Mouse (Mus musculus): Measurements from ENCODE around the gene Zfp580.

The Zfp580 gene

DNA sequence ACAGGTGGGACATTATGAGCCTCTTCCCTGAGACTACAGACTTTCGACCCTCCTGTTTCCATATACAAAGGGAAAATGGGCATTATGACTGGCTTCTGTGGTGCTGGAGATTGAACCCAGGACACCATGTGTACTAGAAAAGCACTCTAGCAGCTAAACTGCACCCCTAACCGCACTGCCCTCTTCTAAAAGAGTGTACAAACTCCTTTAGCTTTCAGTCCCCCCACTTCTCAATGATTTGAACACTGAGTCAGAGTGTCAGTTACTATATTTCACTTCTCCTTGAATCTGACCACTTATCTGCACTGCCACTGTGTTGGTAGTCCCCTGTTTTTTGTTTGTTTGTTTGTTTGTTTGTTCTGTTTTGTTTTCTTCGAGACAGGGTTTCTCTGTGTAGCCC, 17.5 kb upstream of the Zfp580 start, which contains the start of gene 4632433K11Rik:
Gene 4632433K11Rik, plus strand, starts transcription at position 301 of the 400 bp plus-strand sequence.
- CTCF ChIA-PET: interaction anchor here (0.5 kb wide), 1 partner anchor 48 kb away, joined by 7 read pairs; no protein-coding TSS in a partner anchor

GRCm38 (mm10) chr7:5035628-5036027, 15.7 kb upstream of the Zfp580 start:
- CTCF ChIA-PET: no interaction called here

DNA sequence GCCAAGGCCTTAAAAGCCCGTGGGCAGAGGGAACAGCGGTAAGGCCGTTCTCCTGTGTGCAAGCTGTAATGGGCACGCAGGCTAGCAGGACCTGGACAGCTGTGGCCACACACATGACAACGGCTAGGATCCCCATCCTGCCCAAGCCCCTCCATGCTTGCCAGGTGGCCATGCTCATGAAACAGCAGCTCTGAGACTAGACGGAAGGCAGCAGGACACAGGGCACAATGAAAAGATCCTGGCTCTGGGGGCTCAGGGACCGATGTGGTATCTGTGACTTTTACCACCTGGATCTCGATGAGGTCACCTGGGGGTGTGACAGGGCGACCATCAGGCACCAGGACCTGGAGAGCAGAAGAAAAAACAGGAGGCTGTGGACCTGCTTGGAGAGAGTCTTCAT, 15.2 kb upstream of the Zfp580 start:
- CTCF ChIA-PET: no interaction called here

GRCm38 (mm10) chr7:5037026-5037425, 14.3 kb upstream of the Zfp580 start:
- CTCF ChIA-PET: interaction anchor here (0.6 kb wide), 1 partner anchor 916 kb away, joined by 4 read pairs; no protein-coding TSS in a partner anchor

- CTCF ChIA-PET: interaction anchor here (0.6 to 1.3 kb wide), 2 partner anchors 22 to 917 kb away, joined by 3 to 4 read pairs; no protein-coding TSS in a partner anchor
Measured at GRCm38 (mm10) chr7:5037467-5037866, 13.9 kb upstream of the Zfp580 start.

- CTCF ChIA-PET: interaction anchor here (1.3 kb wide), 1 partner anchor 21 kb away, joined by 3 read pairs; no protein-coding TSS in a partner anchor
Measured at GRCm38 (mm10) chr7:5038109-5038732, 13.1 kb upstream of the Zfp580 start, which contains the start of gene Zfp784. TSS of gene Zfp784 (minus strand) at chr7:5038446.

DNA sequence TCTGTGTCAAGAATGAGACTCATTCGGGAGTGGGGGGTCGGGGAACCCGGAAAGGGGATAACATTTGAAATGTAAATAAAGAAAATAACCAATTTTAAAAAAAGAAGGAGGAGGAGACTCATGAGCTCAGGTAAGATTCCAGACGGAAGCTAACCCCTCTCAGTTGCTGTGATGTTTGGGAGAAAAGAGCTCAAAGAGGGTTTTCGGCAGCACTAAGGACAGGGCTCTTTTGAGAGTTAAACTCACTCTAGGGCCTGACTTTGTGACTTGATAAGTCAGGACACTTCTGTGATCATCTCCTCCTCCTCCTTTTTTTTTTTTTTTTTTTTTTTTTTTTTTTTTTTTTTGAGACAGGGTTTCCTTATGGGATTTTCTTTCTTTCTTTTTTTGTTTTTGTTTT, 12.4 kb upstream of the Zfp580 start:
- CTCF ChIA-PET: no interaction called here

DNA sequence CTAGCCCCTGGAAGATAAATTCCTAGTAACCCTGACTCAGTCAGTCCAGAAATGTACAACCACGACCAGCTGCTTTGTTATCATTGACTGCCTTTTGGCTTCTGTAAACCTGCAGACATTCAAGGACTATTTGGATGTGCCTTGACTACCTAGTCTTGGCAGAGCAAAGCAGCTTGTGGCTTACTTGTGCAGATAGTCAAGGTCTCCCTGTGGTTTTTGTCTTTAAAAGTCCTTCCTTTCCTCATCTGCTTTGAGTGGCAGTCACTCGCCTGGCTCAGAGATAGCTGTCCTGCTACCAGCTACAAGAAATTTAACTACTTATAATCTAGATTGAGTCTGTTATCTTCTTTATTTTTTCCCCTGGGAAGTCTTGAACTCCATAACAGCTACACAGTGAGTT, 6.4 kb upstream of the Zfp580 start:
- CTCF ChIA-PET: no interaction called here

DNA sequence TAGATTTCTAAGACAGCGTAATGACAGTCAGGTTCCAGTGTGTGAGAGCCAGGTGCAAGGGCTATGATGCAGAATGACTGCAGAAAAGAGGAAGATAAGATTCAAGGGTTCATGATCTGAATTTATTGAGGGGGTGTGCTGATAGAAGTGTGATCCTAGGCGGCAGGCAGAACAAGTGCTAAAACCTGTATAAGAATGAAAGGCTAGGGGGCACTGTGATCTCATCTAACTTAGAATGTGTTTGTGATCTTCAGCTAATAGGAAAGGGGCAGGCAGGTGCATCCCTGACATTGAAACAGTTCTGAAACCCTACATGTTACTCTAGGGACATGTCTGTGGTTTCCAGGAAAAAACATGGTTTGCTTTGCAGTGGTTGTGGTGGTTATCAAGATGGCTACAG, 5.2 kb upstream of the Zfp580 start:
- CTCF ChIA-PET: interaction anchor here (1.3 to 1.6 kb wide), 2 partner anchors 30 to 46 kb away, joined by 3 to 8 read pairs; no protein-coding TSS in a partner anchor

DNA sequence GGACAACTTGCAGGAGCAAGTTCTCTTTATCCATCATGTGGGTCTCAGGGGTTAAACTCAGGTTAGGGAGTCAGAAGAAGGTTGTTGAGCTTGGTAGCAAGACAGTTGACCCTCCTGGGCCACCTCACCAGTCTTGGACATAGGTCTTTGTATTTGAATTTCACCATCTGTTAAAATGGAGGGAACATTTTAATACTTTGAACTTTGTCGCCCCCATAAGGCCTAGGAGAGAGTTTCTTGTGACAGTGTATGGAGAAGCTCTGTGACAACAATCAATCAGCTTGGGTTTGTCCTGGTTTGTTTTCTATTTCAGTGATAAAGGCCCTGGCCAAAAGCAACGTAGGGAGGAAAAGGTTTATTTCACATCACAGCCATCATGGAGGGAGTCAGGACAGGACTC, 4.0 kb upstream of the Zfp580 start:
- CTCF ChIA-PET: interaction anchor here (0.5 to 1.6 kb wide), 4 partner anchors 31 to 106 kb away, joined by 3 to 8 read pairs (median 3); no protein-coding TSS in a partner anchor

GRCm38 (mm10) chr7:5052438-5052837, 1.1 kb downstream of the Zfp580 start:
- CTCF ChIA-PET: interaction anchor here (0.7 to 0.8 kb wide), 2 partner anchors 12 to 47 kb away, joined by 3 read pairs; no protein-coding TSS in a partner anchor

- CTCF ChIA-PET: interaction anchor here (0.7 kb wide), 1 partner anchor 48 kb away, joined by 3 read pairs; no protein-coding TSS in a partner anchor
Measured at GRCm38 (mm10) chr7:5052931-5053343, 1.6 kb downstream of the Zfp580 start.

- CTCF ChIA-PET: no interaction called here
Measured at GRCm38 (mm10) chr7:5053456-5054179, 2.3 kb downstream of the Zfp580 start.

DNA sequence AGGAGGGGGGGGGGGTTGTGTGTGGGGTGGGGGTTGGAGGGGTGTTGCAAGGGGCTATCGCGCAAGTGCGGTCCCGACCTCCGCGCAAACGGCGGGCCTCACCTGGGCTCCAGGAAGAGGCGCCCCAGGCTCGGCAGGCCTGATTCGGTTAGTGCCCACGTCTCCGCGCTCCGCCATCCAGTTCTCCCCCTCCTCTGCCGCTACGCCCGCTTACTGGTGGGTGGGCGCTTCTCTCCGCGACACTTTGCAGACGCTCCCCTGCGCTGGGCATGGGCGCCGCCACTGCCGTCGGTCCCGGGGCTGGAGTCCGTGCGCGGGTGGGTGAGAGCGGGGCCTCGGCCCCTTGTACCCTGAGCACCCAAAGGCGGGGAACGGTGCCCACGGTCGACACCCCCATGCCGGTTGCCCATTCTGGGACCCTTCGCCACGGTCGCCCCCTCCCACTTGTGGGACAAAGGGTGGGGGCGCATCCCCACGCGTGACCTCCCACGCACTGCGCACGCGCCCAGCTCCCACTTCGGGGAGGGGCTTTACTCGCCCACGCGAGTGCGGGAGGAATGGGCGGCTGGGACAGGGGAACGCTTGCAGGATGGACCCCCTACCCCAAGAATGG, 5.4 kb downstream of the Zfp580 start:
- CTCF ChIA-PET: interaction anchor here (0.5 kb wide), 1 partner anchor 309 kb away, joined by 3 read pairs; no protein-coding TSS in a partner anchor

DNA sequence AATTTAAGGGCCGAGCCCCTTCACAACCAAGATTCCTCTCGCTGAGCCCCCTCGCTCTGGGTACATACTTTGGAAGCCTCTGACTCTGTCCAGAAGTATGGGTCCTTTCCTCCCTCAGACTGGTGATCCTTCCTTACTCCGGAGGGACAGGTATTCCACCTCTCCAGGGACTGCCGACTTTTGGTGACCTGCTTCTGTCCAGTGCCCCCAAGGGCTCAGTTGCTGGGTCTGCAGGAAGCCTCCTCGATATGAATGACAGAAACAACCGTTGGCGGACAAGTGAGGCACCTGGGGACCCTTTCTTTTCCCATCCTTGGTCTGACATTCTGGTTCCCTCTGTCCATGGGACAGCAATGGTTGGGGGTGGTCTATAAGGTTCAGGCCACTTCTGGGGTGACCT, 6.0 kb downstream of the Zfp580 start:
- CTCF ChIA-PET: no interaction called here

- CTCF ChIA-PET: no interaction called here
Measured at GRCm38 (mm10) chr7:5057804-5058203, 6.5 kb downstream of the Zfp580 start.

- CTCF ChIA-PET: interaction anchor here (1.9 kb wide), 1 partner anchor 7 kb away, joined by 4 read pairs; the partner anchor contains the start of gene Zfp580
Measured at GRCm38 (mm10) chr7:5058631-5059030, 7.3 kb downstream of the Zfp580 start.

GRCm38 (mm10) chr7:5059421-5059820, 8.1 kb downstream of the Zfp580 start:
- CTCF ChIA-PET: interaction anchor here (1.3 to 1.9 kb wide), 2 partner anchors 8 to 21 kb away, joined by 3 to 4 read pairs; partner anchors contain the start of genes Zfp580 and Zfp784

GRCm38 (mm10) chr7:5060239-5060731, 8.9 kb downstream of the Zfp580 start:
- CTCF ChIA-PET: interaction anchor here (0.6 to 1.9 kb wide), 4 partner anchors 9 to 118 kb away, joined by 3 to 4 read pairs (median 3); partner anchors contain the start of genes Zfp580 and Zfp784

DNA sequence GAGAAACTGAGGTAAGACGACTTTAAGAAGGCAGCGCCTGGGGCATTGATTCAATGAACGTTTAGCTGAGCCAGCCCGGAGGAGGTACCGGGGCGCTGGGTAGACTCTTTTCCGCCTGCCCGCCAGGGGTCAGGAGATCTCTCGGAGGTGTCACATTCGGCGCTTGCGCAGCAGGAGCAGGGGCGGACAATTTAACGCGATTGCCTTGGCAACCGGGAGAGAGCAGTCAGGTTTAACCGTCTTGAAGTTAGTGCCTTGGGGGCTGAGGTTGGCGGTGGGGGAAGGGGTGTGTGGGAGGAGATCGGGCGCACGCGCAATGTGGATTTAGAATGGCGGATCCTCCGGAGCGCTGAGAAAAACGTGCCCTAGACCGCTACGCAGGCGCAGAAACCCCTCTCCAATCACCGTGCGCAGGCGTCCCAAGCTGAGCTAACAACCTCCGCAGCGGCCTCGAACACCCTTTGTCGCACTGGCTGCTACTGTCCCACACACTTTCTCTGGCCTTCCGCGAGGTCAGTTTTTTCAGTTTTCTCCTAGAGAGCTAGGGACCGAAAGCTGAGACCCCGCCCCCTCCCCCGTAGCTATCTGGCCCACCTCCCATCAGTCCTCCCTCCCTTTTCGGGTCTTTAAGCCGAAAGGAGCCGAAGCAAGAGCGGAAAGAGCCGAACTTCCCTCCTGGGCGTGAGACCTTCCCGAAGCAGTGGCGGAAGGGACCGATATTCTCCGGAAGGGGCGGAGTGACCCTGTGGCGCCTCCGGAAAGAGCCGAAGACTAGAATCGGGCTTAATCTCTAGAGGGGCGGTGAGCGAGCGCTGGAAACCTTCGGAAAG, 9.8 kb downstream of the Zfp580 start:
- CTCF ChIA-PET: interaction anchor here (1.0 kb wide), 1 partner anchor 45 kb away, joined by 3 read pairs; no protein-coding TSS in a partner anchor
